Mouse (Mus musculus) small intestine, adult 2 months (tissue): Measurements from ENCODE around the gene Clca4b.

Experiments used
- CTCF ChIP-seq: fragments of 200-500 bp; IDR thresholded peaks from 2 replicates; pipeline ENCODE4 v1.5.1; 2012; ENCODE audit warnings: low read depth, mild to moderate bottlenecking, control low read depth, inconsistent platforms, low read length, moderate library complexity, mixed read lengths; ENCODE audit not compliant: insufficient replicate concordance, insufficient read length; ENCODE audit errors: extremely low read depth
- POLR2A ChIP-seq: fragments of 200-500 bp; IDR thresholded peaks from 2 replicates; pipeline ENCODE4 v1.6.1; 2012; ENCODE audit warnings: low read depth, mild to moderate bottlenecking, control low read depth, inconsistent platforms, low read length, moderate library complexity

GRCm38 (mm10) chr3:144980551-144980950 lies 48.2 kb upstream of the Clca4b start:
- TF ChIP-seq CTCF (no peak), POLR2A (no peak)
